Mouse (Mus musculus): ENCODE measurements around the gene Birc5.

DNA sequence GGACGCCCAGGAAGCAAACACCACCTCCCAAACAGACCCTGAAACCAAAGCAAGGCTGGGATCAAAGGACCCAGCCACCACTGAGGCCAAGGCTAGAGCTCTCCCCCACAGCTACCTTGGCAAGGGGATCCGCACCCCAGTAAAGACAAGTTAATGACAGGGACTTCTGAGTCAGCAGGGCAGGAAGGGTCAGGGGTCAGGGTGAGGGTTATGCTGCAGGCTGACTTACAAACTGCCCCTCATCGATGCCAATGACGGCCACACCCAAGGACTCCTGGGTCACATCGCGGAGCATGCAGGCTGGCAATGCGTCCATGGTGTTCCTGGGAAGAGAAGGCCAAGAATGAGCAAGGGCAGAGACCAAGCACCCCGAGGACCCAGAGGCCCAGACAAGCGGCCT lies 27.2 kb upstream of the Birc5 start:
- no peak for TF ChIP-seq POLR2A (IDR thresholded peaks at IDR 0.05; ENCODE audit: borderline replicate concordance, extremely low read depth, low read depth, low read length)
- no peak for TF ChIP-seq CTCF (IDR thresholded peaks at IDR 0.05; ENCODE audit: insufficient read depth, low read length)
